Mouse (Mus musculus) erythroblast, embryonic 14.5 days (primary cell): ENCODE measurements around the gene Prkcz.

ENCODE experiments used
- GATA1 ChIP-seq: IDR thresholded peaks from 2 replicates; pipeline ENCODE4 v1.6.1; 2012; ENCODE audit warnings: low read length, inconsistent platforms, mixed read lengths
- TAL1 ChIP-seq: IDR thresholded peaks from 3 replicates; pipeline ENCODE4 v1.6.1; 2012; ENCODE audit warnings: low read length, inconsistent platforms, mixed read lengths

- TF ChIP-seq GATA1 (no peak), TAL1 (no peak)
These were observed 305 bp downstream of the Prkcz start for GRCm38 (mm10) chr4:155360856-155361255.
